Mouse (Mus musculus): Measurements from ENCODE around the gene Ifih1. TPM values are rescaled to one million over a fixed set of nuclear protein-coding genes. Genes with fewer than 3 reads are reported as not detected.

The Ifih1 gene
- 0.45 and 0.62 TPM in 2 replicates for polyA plus RNA-seq (2016; fragmentation: Nextera tagmentation; extraction: Ambion mirVana)

DNA sequence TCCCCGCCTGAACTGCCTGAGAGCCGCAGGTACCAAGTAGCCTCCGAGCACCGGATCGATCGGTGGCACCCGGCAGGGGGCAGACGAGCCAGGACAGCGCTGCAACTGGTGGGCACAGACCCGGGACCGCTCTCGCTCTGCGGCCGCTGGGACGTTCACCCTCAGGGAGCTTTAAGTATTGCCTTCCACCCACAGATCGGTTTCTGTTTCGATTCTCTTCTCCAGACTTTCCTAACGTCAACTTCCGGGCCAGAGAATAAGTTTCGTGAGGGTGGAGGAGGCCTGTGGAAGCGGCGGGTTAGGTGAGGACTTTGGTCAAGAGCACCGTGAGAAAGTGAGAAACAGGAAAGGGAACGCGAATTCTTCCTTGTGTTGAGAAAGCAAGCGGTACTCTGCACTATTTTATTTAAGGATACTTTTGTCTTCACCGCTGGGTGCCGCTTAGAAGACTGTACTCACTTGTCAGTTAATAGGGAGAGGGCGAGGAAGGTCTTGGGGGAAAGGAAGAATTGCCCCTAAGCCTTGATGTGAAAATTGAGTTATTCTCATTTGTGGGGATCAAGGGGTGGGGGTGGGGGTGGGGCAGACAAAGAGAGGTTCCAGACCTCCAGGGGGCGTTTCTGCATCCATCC lies at the start of gene Ifih1:
TSS of gene Ifih1 (minus strand) at position 242 of the 632 bp plus-strand sequence.
- WGBS = 1% methylated on average over 30 of the region's 30 CpGs

DNA sequence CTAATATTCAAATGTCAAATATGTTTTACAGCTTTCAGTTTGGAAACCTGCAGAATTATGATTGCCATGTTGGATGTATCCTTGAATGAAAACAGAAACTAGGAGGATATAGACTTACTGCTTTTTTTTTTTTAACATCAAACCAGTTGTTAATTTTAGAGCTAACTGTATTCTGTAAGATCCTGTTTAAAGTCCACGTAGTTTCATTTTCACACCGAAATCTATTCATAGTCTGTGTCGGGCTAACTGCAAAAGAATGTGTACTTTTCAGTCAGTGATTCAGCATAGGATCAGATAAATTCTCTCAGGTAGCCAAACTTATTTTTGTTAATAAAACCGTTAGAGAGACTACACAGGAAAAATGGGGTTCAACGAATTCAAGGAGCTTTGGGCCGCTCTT lies 39.9 kb upstream of the Ifih1 start:
- Histone ChIP-seq H3K36me3 (replicated peaks) (no peaks in the 10 kb centered on the region), H3K9me3 (no peaks in the 10 kb centered on the region), H3K4me1 (no peaks in the 10 kb centered on the region), H3K27ac (replicated peaks) (no peak overlapping the region), H3K27me3 (replicated peaks; ENCODE audit: low read depth, poor library complexity, severe bottlenecking) (no peaks in the 10 kb centered on the region), H3K4me3 (no peak overlapping the region)
- DNase-seq (ENCODE audit: low spot score) = no peak
- 87% methylated on average over 6 of the region's 6 CpGs for WGBS

More for the DNA sequence above, at the start of gene Ifih1:
- H3K36me3 ChIP-seq (replicated peaks) = no peaks in the 10 kb centered on the region
- peaks cover 14% of the 10 kb centered on the region for H3K4me1 ChIP-seq
- peak within 1 kb of the TSS; percentile 65 for H3K4me3 ChIP-seq
- peaks cover 22% of the 10 kb centered on the region for H3K27me3 ChIP-seq (replicated peaks; ENCODE audit: low read depth, poor library complexity, severe bottlenecking)
- peak; percentile 81 for DNase-seq (ENCODE audit: low spot score)
- H3K27ac ChIP-seq (replicated peaks) = peak within 1 kb of the TSS; percentile 75
- no peaks in the 10 kb centered on the region for H3K9me3 ChIP-seq

DNA sequence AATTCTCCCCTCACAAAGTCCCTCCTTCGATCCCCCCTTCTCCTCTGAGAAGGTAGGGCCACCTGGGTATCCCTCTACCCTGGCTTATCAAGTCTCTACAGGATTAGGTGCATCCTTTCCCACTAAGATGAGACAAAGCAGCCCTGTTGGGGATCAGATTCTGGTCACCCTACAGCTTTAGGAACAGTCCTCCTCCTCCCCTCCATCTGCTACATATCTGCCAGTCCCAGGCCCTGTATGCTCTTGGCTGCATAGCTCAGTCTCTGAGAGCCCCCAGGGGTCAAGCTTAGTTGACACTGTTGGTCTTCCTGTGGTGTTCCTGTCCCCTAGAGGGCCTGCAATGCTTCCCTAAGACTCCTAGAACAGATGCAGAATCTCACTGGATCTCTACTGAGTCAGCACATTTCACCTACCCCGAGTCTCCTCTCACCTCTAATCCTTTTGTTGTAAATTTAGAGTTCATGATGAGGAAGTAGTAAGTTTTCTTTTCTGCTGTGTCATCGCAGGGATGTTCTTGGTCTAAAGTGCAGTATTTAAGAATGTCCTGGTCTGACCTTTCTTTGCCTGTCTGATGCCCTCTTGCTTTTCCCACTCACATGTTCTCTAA lies 39.0 kb upstream of the Ifih1 start:
- 63% methylated on average over 3 of the region's 3 CpGs for WGBS
- no peak for DNase-seq (ENCODE audit: low spot score)

DNA sequence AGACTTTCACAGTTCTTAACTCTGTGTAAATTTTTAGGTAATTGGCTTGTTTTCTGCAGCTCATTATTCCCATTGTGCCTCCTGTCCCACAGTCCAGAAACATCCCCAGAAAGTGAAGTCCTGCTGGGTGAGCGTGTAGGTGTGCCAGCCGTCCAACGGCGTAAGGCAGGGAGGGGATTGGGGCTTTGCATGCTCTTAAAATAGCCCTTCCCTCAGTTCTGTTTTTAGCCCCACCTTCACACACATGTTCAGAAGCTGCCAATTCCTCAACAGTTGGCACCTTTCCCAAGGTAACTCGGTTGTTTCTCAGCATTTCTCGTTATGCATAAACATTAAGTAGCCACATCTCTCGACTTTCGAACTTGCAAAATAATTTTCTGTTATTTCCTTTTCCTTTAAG lies 35.6 kb upstream of the Ifih1 start:
- no peak overlapping the region for H3K27ac ChIP-seq (replicated peaks)
- no peaks in the 10 kb centered on the region for H3K27me3 ChIP-seq (replicated peaks; ENCODE audit: low read depth, poor library complexity, severe bottlenecking)
- no peak for DNase-seq (ENCODE audit: low spot score)
- no peaks in the 10 kb centered on the region for H3K9me3 ChIP-seq
- 82% methylated on average over 8 of the region's 8 CpGs for WGBS
- no peaks in the 10 kb centered on the region for H3K4me1 ChIP-seq
- H3K36me3 ChIP-seq (replicated peaks) = no peaks in the 10 kb centered on the region
- no peak overlapping the region for H3K4me3 ChIP-seq

More for the DNA sequence above, 39.0 kb upstream of the Ifih1 start:
- H3K27ac ChIP-seq (replicated peaks) = no peak overlapping the region
- no peaks in the 10 kb centered on the region for H3K36me3 ChIP-seq (replicated peaks)
- H3K4me1 ChIP-seq = no peaks in the 10 kb centered on the region
- no peaks in the 10 kb centered on the region for H3K9me3 ChIP-seq
- H3K27me3 ChIP-seq (replicated peaks; ENCODE audit: low read depth, poor library complexity, severe bottlenecking) = no peaks in the 10 kb centered on the region
- no peak overlapping the region for H3K4me3 ChIP-seq

DNA sequence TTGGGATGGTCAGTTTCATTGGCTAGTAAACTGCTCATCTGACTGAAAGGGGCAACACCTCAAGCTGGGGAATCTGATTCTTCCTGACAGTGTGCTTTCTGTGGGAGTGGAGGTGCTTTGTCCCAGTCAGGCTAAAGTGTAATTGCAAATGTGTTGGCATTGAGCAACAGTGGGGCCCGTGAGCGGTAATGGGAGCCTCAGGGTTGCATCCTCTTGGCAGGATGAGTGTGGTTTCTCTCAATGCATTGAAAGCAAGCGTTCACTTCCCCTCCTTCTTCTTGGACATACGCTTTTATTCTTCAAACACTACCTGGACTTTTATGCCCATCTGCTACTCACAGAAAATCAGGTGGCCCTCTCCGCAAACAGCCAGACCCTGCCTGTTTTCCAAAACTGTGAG lies 26.7 kb upstream of the Ifih1 start:
- no peak for DNase-seq (ENCODE audit: low spot score)
- 91% methylated on average over 5 of the region's 5 CpGs for whole genome bisulfite sequencing
- Histone ChIP-seq H3K4me1 (no peaks in the 10 kb centered on the region), H3K27ac (replicated peaks) (no peak overlapping the region), H3K27me3 (replicated peaks; ENCODE audit: low read depth, poor library complexity, severe bottlenecking) (no peaks in the 10 kb centered on the region), H3K4me3 (no peak overlapping the region), H3K9me3 (no peaks in the 10 kb centered on the region), H3K36me3 (replicated peaks) (no peaks in the 10 kb centered on the region)

DNA sequence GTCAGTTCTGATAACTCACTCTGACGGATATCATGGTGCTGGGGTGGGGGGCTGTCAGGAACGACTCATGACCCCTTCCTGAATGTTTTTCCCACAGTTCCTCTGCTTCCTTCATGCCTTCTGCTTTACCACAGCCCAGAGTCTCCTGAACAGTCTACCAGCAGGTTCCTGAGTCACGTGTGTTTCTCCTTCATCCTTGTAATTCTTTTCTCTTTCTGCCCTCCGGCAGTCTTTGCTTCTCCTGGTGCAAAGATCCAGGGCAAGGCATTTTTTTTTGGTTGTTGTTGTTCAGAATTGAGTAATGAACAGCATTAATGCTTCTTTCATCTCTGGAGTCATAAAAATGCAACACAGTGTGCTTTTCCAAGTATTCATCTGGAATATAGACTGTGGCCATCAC lies 24.7 kb upstream of the Ifih1 start:
- 85% methylated on average over 4 of the region's 4 CpGs for WGBS
- H3K36me3 ChIP-seq (replicated peaks) = no peaks in the 10 kb centered on the region
- H3K27me3 ChIP-seq (replicated peaks; ENCODE audit: low read depth, poor library complexity, severe bottlenecking) = no peaks in the 10 kb centered on the region
- no peak overlapping the region for H3K27ac ChIP-seq (replicated peaks)
- H3K9me3 ChIP-seq = no peaks in the 10 kb centered on the region
- H3K4me1 ChIP-seq = no peaks in the 10 kb centered on the region
- no peak for DNase-seq (ENCODE audit: low spot score)
- H3K4me3 ChIP-seq = no peak overlapping the region

DNA sequence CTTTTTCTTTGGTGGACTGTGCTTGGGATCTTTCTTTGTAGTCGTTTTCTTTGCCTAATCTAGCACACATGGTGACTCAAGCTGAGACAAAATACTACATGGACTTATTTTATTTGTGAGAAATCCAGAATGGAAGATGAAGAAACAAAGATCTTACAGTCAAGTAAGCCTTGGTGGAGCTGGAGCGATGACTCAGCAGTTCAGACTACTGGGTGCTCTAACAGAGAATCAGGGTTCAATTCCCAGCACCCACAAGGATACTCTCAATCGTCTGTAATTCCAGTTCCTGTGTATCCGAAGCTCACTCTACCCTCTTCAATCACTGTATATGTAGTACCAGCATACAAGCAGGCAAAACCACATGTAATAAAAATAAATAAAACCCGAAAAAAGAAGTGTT lies 24.2 kb upstream of the Ifih1 start:
- no peak overlapping the region for H3K27ac ChIP-seq (replicated peaks)

DNA sequence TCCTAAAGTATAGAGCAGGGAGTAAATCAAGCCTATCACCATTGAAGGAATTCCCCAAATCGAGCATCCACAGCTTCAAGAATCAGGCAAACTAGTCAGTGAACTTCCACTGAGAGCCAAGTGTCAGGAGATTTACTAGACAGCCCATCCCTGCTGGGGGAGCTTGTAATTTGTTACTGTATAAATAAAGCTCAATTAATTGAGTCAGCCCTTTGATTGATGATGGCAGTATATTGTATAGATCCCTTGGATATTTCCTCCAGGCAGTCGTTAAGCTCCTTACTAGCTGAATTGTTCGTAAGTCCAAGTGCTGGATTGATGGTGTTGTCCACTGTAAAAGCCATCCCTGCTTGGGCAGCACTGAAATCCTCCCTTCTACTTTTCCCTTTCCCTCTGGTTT lies 23.8 kb upstream of the Ifih1 start:
- DNase-seq (ENCODE audit: low spot score) = no peak
- 84% methylated on average over 3 of the region's 3 CpGs for WGBS
- H3K27ac ChIP-seq (replicated peaks) = no peak overlapping the region
- H3K4me3 ChIP-seq = no peak overlapping the region
- H3K27me3 ChIP-seq (replicated peaks; ENCODE audit: low read depth, poor library complexity, severe bottlenecking) = peaks cover 8% of the 10 kb centered on the region
- no peaks in the 10 kb centered on the region for H3K4me1 ChIP-seq
- no peaks in the 10 kb centered on the region for H3K36me3 ChIP-seq (replicated peaks)
- no peaks in the 10 kb centered on the region for H3K9me3 ChIP-seq

More for the DNA sequence above, 24.2 kb upstream of the Ifih1 start:
- Histone ChIP-seq H3K4me1 (no peaks in the 10 kb centered on the region), H3K27me3 (replicated peaks; ENCODE audit: low read depth, poor library complexity, severe bottlenecking) (peaks cover 4% of the 10 kb centered on the region; the same call in 1 of the 2 replicates), H3K9me3 (no peaks in the 10 kb centered on the region), H3K4me3 (no peak overlapping the region), H3K36me3 (replicated peaks) (no peaks in the 10 kb centered on the region)
- DNase-seq (ENCODE audit: low spot score) = no peak
- WGBS = 87% methylated on average over 5 of the region's 5 CpGs

DNA sequence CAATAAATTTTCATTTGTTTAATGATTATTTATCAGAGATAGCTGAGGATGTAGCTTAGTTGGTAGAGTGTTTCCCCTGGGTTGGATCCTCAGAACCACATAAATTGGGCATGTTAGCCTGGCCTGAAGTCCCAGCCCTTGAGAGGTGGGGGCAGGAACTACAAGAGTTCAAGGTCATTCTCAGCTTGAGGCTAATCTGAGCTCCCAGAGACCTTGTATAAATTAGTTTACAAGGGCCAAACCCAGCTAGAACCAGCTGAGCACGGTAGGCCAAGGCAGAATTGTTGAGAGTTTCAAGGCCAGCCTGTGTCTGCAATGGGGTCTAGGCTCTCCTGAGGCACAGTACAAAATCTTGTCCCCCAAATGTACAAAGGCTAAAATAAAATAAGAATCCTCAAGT lies 19.5 kb upstream of the Ifih1 start:
- no peak for DNase-seq (ENCODE audit: low spot score)
- WGBS = 53% methylated on average over 1 of the region's 1 CpGs
- no peaks in the 10 kb centered on the region for H3K9me3 ChIP-seq
- H3K27me3 ChIP-seq (replicated peaks; ENCODE audit: low read depth, poor library complexity, severe bottlenecking) = peaks cover 22% of the 10 kb centered on the region
- no peak overlapping the region for H3K27ac ChIP-seq (replicated peaks)
- no peak overlapping the region for H3K4me3 ChIP-seq
- H3K36me3 ChIP-seq (replicated peaks) = no peaks in the 10 kb centered on the region
- peaks cover 7% of the 10 kb centered on the region; the same call in 1 of the 2 replicates for H3K4me1 ChIP-seq

DNA sequence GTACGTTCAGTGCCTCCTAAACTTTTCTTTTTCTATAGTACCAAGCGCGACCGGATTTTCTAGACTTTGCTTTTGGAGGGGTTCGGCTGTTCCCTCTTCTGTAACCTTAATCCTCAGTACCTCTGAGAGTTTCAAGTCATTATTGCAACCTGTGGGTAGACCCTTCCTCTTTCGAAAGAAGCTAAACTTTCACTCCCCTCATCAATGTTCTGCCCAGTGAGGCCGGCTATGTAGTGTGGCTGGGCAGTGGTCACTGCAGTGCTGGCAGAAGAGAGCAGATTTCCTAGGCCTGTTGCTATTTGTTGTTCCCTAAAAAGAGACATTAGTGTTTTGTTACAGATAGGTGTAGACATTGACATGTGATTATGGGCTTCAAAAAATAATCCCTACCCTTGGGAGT lies 18.8 kb upstream of the Ifih1 start:
- no peak for DNase-seq (ENCODE audit: low spot score)
- Histone ChIP-seq H3K27me3 (replicated peaks; ENCODE audit: low read depth, poor library complexity, severe bottlenecking) (peaks cover 22% of the 10 kb centered on the region), H3K4me1 (peaks cover 7% of the 10 kb centered on the region; the same call in 1 of the 2 replicates), H3K9me3 (no peaks in the 10 kb centered on the region), H3K4me3 (peak overlapping the region; percentile 70), H3K36me3 (replicated peaks) (no peaks in the 10 kb centered on the region), H3K27ac (replicated peaks) (no peak overlapping the region)
- WGBS = 66% methylated on average over 7 of the region's 7 CpGs

DNA sequence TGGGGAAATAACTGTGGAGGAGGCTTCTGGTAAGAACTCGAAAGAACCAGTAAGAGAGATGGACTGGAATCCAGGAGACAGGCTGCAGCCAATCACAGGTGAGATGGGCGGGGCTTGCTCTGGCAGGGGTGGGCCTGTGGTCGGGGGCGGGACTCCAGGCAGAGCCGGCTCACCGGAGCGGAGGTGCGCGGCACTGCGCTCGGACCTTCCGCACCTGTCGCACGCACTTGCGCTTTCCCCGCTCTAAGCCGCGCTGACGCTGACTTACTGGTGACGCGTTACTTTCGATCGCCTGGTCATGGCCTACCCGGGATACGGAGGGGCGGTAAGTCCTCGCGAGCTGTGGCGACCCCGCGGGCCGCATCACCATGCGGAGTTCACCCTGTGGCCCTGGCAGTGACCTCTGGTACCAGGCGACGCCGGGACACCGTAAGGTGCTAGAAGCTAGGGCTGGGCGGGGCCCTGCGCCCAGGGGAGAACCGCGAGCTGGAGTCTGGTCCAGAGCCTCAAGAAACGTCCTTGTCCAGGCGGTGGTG lies 18.1 kb upstream of the Ifih1 start, which contains the start of gene Gca:
TSS of gene Gca (plus strand) at position 151 of the 536 bp plus-strand sequence.
- no peak within 1 kb of the TSS; the same call in 1 of the 2 replicates for H3K27ac ChIP-seq (replicated peaks)
- DNase-seq (ENCODE audit: low spot score) = peak; percentile 88
- peaks cover 7% of the 10 kb centered on the region; the same call in 1 of the 2 replicates for H3K4me1 ChIP-seq
- peak within 1 kb of the TSS; percentile 70 for H3K4me3 ChIP-seq
- H3K9me3 ChIP-seq = no peaks in the 10 kb centered on the region
- H3K36me3 ChIP-seq (replicated peaks) = no peaks in the 10 kb centered on the region
- peaks cover 22% of the 10 kb centered on the region for H3K27me3 ChIP-seq (replicated peaks; ENCODE audit: low read depth, poor library complexity, severe bottlenecking)
- WGBS = under 1% methylated on average over 43 of the region's 43 CpGs

DNA sequence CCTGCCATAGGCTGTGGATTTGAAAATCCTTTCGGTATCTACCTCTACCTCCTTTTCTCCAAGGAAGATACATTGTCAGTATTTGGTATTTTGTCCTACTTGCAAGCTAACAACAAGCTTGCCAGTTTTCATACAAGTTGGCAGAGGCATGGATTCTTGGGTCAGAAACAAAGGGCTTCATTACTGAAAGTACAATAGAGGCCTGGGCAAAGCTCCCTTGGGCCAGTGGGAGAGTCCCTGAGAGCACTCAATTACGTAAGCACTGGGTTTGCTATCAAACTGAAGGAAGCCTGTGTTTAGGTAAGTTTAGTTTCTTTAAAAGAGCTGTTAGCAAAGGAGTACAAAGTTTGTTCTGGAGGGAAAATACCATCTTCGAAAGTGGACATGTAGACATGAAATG lies 16.5 kb upstream of the Ifih1 start:
- H3K27me3 ChIP-seq (replicated peaks; ENCODE audit: low read depth, poor library complexity, severe bottlenecking) = peaks cover 22% of the 10 kb centered on the region
- H3K9me3 ChIP-seq = no peaks in the 10 kb centered on the region
- no peak for DNase-seq (ENCODE audit: low spot score)
- no peaks in the 10 kb centered on the region for H3K36me3 ChIP-seq (replicated peaks)
- WGBS = 84% methylated on average over 3 of the region's 3 CpGs
- no peak overlapping the region for H3K27ac ChIP-seq (replicated peaks)
- H3K4me1 ChIP-seq = peaks cover 7% of the 10 kb centered on the region; the same call in 1 of the 2 replicates
- H3K4me3 ChIP-seq = no peak overlapping the region

DNA sequence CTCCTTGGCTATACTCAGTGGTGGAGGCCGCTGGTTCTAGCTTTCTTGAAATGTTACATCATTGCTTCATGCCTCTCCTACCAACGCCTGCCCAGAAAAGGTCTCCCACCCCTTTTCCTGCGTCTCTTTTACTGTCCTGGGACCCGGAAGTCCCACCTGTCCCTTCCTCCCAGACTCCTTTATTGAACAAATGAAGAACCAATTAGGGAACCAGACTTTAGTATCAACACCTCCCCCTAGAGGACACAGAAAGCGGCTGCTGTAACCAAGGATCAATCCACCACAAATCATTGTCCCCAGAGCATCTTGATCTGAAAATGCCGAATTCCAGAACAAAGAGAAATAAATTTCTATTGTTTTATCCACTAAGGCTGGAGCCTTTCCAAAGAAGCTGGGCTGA lies 14.5 kb upstream of the Ifih1 start:
- H3K4me1 ChIP-seq = peaks cover 7% of the 10 kb centered on the region; the same call in 1 of the 2 replicates
- H3K9me3 ChIP-seq = no peaks in the 10 kb centered on the region
- H3K4me3 ChIP-seq = no peak overlapping the region
- no peak for DNase-seq (ENCODE audit: low spot score)
- WGBS = 53% methylated on average over 6 of the region's 6 CpGs
- peaks cover 21% of the 10 kb centered on the region for H3K27me3 ChIP-seq (replicated peaks; ENCODE audit: low read depth, poor library complexity, severe bottlenecking)
- no peak overlapping the region for H3K27ac ChIP-seq (replicated peaks)
- H3K36me3 ChIP-seq (replicated peaks) = no peaks in the 10 kb centered on the region
